ENCODE assay signal across 11 mouse cellular contexts in the genomic region with DNA sequence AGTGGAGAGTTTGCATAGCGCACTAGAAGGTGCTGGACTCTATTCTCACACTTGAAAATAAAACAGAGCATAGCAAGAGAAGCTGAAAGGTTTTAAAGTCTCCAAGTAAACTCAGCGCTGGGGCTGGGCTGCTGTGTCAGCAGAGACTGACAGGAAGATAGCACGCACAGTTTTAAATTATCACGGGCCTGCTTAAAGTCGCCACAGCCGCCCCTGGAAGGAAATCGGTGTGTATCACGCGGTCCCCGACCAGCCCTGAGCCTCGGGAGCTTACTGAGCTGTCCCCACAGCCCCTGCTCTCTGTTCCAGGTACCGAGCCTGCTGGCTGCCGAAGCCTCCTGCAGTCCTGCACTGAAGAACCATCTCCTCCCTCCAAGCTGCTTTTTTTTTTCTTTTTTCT. TPM values are rescaled to one million over a fixed set of nuclear protein-coding genes. Genes with fewer than 3 reads are reported as not detected.
DNase-seq lines count a peak whose midpoint lies in the region; ATAC-seq and TF ChIP-seq lines count a peak whose summit lies in the region.
"Had no signal": no experiment of that assay in that cellular context is flagged by ENCODE, and none has a peak within 500 bp of the region (broad histone marks: within the 10 kb centered on the region; RNA-seq: fewer than 3 reads in every experiment).

No protein-coding gene starts in this region.

- no peaks in the 10 kb centered on the region; the same call in 1 of the 2 replicates for H3K36me3 ChIP-seq in embryonic facial prominence, embryonic 13.5 days
- peaks cover 3% of the 10 kb centered on the region; the same call in 1 of the 2 replicates for H3K36me3 ChIP-seq in embryonic facial prominence, embryonic 10.5 days (replicated peaks)
- 0 out of 2 replicates have a peak, but pooled peaks cover 10% of the 10 kb centered on the region for H3K36me3 ChIP-seq in lung, embryonic 14.5 days (ENCODE audit: insufficient read depth)
- 0 out of 2 replicates have a peak, but pooled peaks cover 2% of the 10 kb centered on the region for H3K36me3 ChIP-seq in intestine, embryonic 16.5 days (ENCODE audit: control insufficient read depth, insufficient read depth, low read length)
- 0 out of 2 replicates have a peak, but pooled peaks cover 8% of the 10 kb centered on the region for H3K36me3 ChIP-seq in macrophage (ENCODE audit: inconsistent target)

- no peak overlapping the region; the same call in 1 of the 2 replicates for H3K27ac ChIP-seq in embryonic facial prominence, embryonic 13.5 days
- H3K27ac ChIP-seq in embryonic facial prominence, embryonic 10.5 days (replicated peaks) = no peak overlapping the region
- peak overlapping the region; percentile 36; the same call in 1 of the 2 replicates for H3K27ac ChIP-seq in lung, embryonic 14.5 days (ENCODE audit: low read depth)
- H3K27ac ChIP-seq in intestine, embryonic 16.5 days (ENCODE audit: low read length) = 0 out of 2 replicates have a peak overlapping the region, but pooled peaks have one; percentile 46
- H3K27ac ChIP-seq in macrophage = peak overlapping the region; percentile 65

- DNase-seq in embryonic facial prominence, embryonic 10.5 days (ENCODE audit: low spot score) = no peak
- DNase-seq in lung, embryonic 14.5 days = no peak
- no peak for DNase-seq in lung, postnatal 10 days
- no peak for DNase-seq in urinary bladder, adult 18-20 months (ENCODE audit: low spot score in 2 of 2)
- DNase-seq in gastrocnemius, postnatal 10 days = no peak
- DNase-seq: cerebellum, adult 8-10 months; heart, adult 18-20 months had no signal

- no peak overlapping the region for H3K4me2 ChIP-seq in embryonic facial prominence, embryonic 13.5 days
- no peak overlapping the region for H3K4me2 ChIP-seq in lung, embryonic 14.5 days
- no peak overlapping the region for H3K4me2 ChIP-seq in intestine, embryonic 16.5 days (ENCODE audit: low read depth, low read length)

- no peaks in the 10 kb centered on the region for H3K9me3 ChIP-seq in embryonic facial prominence, embryonic 13.5 days
- no peaks in the 10 kb centered on the region for H3K9me3 ChIP-seq in embryonic facial prominence, embryonic 10.5 days
- H3K9me3 ChIP-seq in lung, embryonic 14.5 days (ENCODE audit: low read depth, low read length) = no peaks in the 10 kb centered on the region
- no peaks in the 10 kb centered on the region for H3K9me3 ChIP-seq in intestine, embryonic 16.5 days (ENCODE audit: control insufficient read depth, low read length)

- 44% methylated on average over 13 of the region's 13 CpGs for WGBS in embryonic facial prominence, embryonic 13.5 days
- WGBS in embryonic facial prominence, embryonic 10.5 days = 66% methylated on average over 13 of the region's 13 CpGs
- 25% methylated on average over 13 of the region's 13 CpGs for WGBS in lung, embryonic 14.5 days
- 37% methylated on average over 13 of the region's 13 CpGs for WGBS in intestine, embryonic 16.5 days
- WGBS in macrophage (ENCODE audit: missing documents) = 25% methylated on average over 13 of the region's 13 CpGs

- peaks cover 92% of the 10 kb centered on the region; the same call in 1 of the 2 replicates for H3K79me2 ChIP-seq in macrophage (ENCODE audit: inconsistent target)

- no peak overlapping the region for H3K4me3 ChIP-seq in embryonic facial prominence, embryonic 13.5 days
- H3K4me3 ChIP-seq in embryonic facial prominence, embryonic 10.5 days = no peak overlapping the region
- no peak overlapping the region for H3K4me3 ChIP-seq in lung, embryonic 14.5 days (ENCODE audit: low read depth, low read length)
- H3K4me3 ChIP-seq in intestine, embryonic 16.5 days (ENCODE audit: low read length) = no peak overlapping the region
- no peak overlapping the region for H3K4me3 ChIP-seq in macrophage (ENCODE audit: inconsistent target)

- TF ChIP-seq CTCF in lung, embryonic 14.5 days (IDR thresholded peaks at IDR 0.05; ENCODE audit: low read depth) = no peak

- peak overlapping the region; percentile 17; the same call in 1 of the 2 replicates for H3K9ac ChIP-seq in embryonic facial prominence, embryonic 13.5 days
- H3K9ac ChIP-seq in lung, embryonic 14.5 days = no peak overlapping the region
- H3K9ac ChIP-seq in intestine, embryonic 16.5 days (ENCODE audit: low read depth, low read length) = 0 out of 2 replicates have a peak overlapping the region, but pooled peaks have one; percentile 38

- H3K4me1 ChIP-seq in embryonic facial prominence, embryonic 13.5 days = peaks cover 42% of the 10 kb centered on the region
- H3K4me1 ChIP-seq in embryonic facial prominence, embryonic 10.5 days = peaks cover 59% of the 10 kb centered on the region
- 0 out of 2 replicates have a peak, but pooled peaks cover under 1% of the 10 kb centered on the region for H3K4me1 ChIP-seq in lung, embryonic 14.5 days (ENCODE audit: insufficient read depth)
- H3K4me1 ChIP-seq in intestine, embryonic 16.5 days (ENCODE audit: control insufficient read depth, insufficient read depth, low read length) = peaks cover 28% of the 10 kb centered on the region

- ATAC-seq in embryonic facial prominence, embryonic 13.5 days (ENCODE audit: insufficient number of reproducible peaks, insufficient read depth, low FRiP score, low TSS enrichment, low read depth) = no peak
- no peak for ATAC-seq in lung, embryonic 14.5 days (ENCODE audit: insufficient read depth)
- ATAC-seq in intestine, embryonic 16.5 days = no peak; the same call in 1 of the 2 replicates
- ATAC-seq: forebrain, embryonic 16.5 days had no signal

- H3K27me3 ChIP-seq in embryonic facial prominence, embryonic 13.5 days = no peaks in the 10 kb centered on the region
- no peaks in the 10 kb centered on the region for H3K27me3 ChIP-seq in embryonic facial prominence, embryonic 10.5 days (replicated peaks; ENCODE audit: low read depth, poor library complexity, severe bottlenecking)
- no peaks in the 10 kb centered on the region for H3K27me3 ChIP-seq in lung, embryonic 14.5 days (ENCODE audit: insufficient read depth, low read length)
- no peaks in the 10 kb centered on the region for H3K27me3 ChIP-seq in intestine, embryonic 16.5 days (replicated peaks; ENCODE audit: control insufficient read depth, insufficient read depth, low read length)

RNA-seq across cellular contexts. Expression of a gene that starts 32.5 kb away (rescaled TPM):
- polyA plus RNA-seq in embryonic facial prominence, embryonic 13.5 days (2015; fragmentation: Nextera tagmentation; extraction: Ambion mirVana) = 8.6 and 9.4 TPM in 2 replicates
- polyA plus RNA-seq in embryonic facial prominence, embryonic 10.5 days (2016; fragmentation: Nextera tagmentation; extraction: Ambion mirVana) = 8.6 and 9.0 TPM in 2 replicates
- polyA plus RNA-seq in lung, embryonic 14.5 days (2014; fragmentation: Nextera tagmentation; extraction: Ambion mirVana) = 8.7 and 9.7 TPM in 2 replicates
- 9.1 and 9.2 TPM in 2 replicates for polyA plus RNA-seq in intestine, embryonic 16.5 days (2015; fragmentation: Nextera tagmentation; extraction: Ambion mirVana)
- total RNA-seq in macrophage (2018; cell fraction: chromatin; rRNA removed) = 10 to 100 TPM; 26.4 to 88.9 (median 67.3) TPM
- total RNA-seq in macrophage (2018; cell fraction: cytosol; rRNA removed) = 10 to 100 TPM; 20.6 to 46.9 (median 31.9) TPM
- 100 to 1,000 TPM in 1 of 26 experiments, 10 to 100 TPM in 25; 42.2 to 108 (median 67.0) TPM for total RNA-seq in macrophage (2018; cell fraction: nucleus; rRNA removed)
- polyA plus RNA-seq in macrophage (2018) = 18.3 to 27.4 TPM (median 23.8 TPM) in 3 replicates
- 10 to 100 TPM; 17.0 to 22.7 TPM for total RNA-seq in gastrocnemius, postnatal 10 days (2021)

RNA-seq across cellular contexts. Expression of a gene that starts 48.7 kb away (rescaled TPM):
- polyA plus RNA-seq in embryonic facial prominence, embryonic 13.5 days (2015; fragmentation: Nextera tagmentation; extraction: Ambion mirVana) = 13.9 and 14.3 TPM in 2 replicates
- polyA plus RNA-seq in embryonic facial prominence, embryonic 10.5 days (2016; fragmentation: Nextera tagmentation; extraction: Ambion mirVana) = 17.2 and 17.7 TPM in 2 replicates
- 13.8 and 15.3 TPM in 2 replicates for polyA plus RNA-seq in lung, embryonic 14.5 days (2014; fragmentation: Nextera tagmentation; extraction: Ambion mirVana)
- polyA plus RNA-seq in intestine, embryonic 16.5 days (2015; fragmentation: Nextera tagmentation; extraction: Ambion mirVana) = 11.4 and 12.8 TPM in 2 replicates
- total RNA-seq in macrophage (2018; cell fraction: chromatin; rRNA removed) = 10 to 100 TPM; 12.4 to 41.2 (median 26.6) TPM
- 10 to 100 TPM; 18.2 to 35.7 (median 26.8) TPM for total RNA-seq in macrophage (2018; cell fraction: cytosol; rRNA removed)
- 10 to 100 TPM; 19.2 to 33.6 (median 24.4) TPM for total RNA-seq in macrophage (2018; cell fraction: nucleus; rRNA removed)
- 19.3 to 24.9 TPM (median 22.8 TPM) in 3 replicates for polyA plus RNA-seq in macrophage (2018)
- total RNA-seq in gastrocnemius, postnatal 10 days (2021) = 10 to 100 TPM; 48.9 to 49.0 TPM

Comparison
In these comparisons a context has a peak if more than half of its experiments do, and no peak if none do; other contexts are left out.
1. H3K27ac ChIP-seq: peak in lung, embryonic 14.5 days (single experiment), intestine, embryonic 16.5 days (single experiment) and macrophage (single experiment); none in embryonic facial prominence, embryonic 13.5 days (single experiment) and embryonic facial prominence, embryonic 10.5 days (single experiment).